Mouse (Mus musculus) embryonic fibroblast, embryonic 13.5 days (primary cell): ENCODE data around the gene Lmtk2.

Source experiments
- CTCF ChIP-seq: IDR thresholded peaks from 2 replicates; pipeline ENCODE4 v1.5.1; 2011; ENCODE audit warnings: mild to moderate bottlenecking, control low read depth, low read length, moderate library complexity, borderline replicate concordance; ENCODE audit not compliant: insufficient read depth
- POLR2A ChIP-seq: IDR thresholded peaks from 2 replicates; pipeline ENCODE4 v1.6.1; 2011; ENCODE audit warnings: low read depth, mild to moderate bottlenecking, control low read depth, low read length, moderate library complexity

GRCm38 (mm10) chr5:144112574-144113438 is 12.6 kb downstream of the Lmtk2 start:
- TF ChIP-seq POLR2A (no peak), CTCF (no peak)
